11 mouse cellular contexts compared by ENCODE assay signal in the genomic region with DNA sequence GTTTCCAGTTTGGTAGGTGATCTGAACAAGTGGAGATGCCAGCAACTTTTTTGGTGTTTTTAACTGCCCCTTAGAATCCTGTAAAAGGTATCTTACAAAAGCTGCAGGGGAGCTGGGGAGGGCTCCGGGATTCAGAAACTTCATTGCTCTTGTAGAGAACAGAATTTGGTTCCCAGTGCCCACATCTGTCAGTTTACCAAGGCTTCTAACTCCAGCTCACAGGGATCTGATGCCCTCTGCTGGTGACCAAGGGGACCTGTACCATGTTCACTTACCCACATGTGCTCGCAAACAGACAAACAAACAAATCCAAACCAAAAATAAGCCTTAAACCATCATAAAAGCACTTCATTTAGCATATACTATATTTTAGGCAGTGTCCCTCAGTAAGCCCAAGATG. TPM values are rescaled to one million over a fixed set of nuclear protein-coding genes. Genes with fewer than 3 reads are reported as not detected.
DNase-seq lines count a peak whose midpoint lies in the region; ATAC-seq and TF ChIP-seq lines count a peak whose summit lies in the region.
"Had no signal": no experiment of that assay in that cellular context is flagged by ENCODE, and none has a peak within 500 bp of the region (broad histone marks: within the 10 kb centered on the region; RNA-seq: fewer than 3 reads in every experiment).

No protein-coding gene starts in this region.

- H3K4me3 ChIP-seq in lung, postnatal 0 days (ENCODE audit: low read depth, low read length): no peak overlapping the region
- no peak overlapping the region for H3K4me3 ChIP-seq in embryonic fibroblast, embryonic 13.5 days (ENCODE audit: insufficient read depth, low read length)
- H3K4me3 ChIP-seq in small intestine, adult 2 months (ENCODE audit: low read depth, low read length): no peak overlapping the region
- H3K4me3 ChIP-seq: hindbrain, embryonic 12.5 days; limb, embryonic 15.5 days had no signal

- H3K4me2 ChIP-seq in lung, postnatal 0 days (replicated peaks; ENCODE audit: low read depth, low read length): no peak overlapping the region
- H3K4me2 ChIP-seq: hindbrain, embryonic 12.5 days; limb, embryonic 15.5 days had no signal

- TF ChIP-seq CTCF in lung, postnatal 0 days (IDR thresholded peaks at IDR 0.05): peak; percentile 52
- TF ChIP-seq CTCF in embryonic fibroblast, embryonic 13.5 days (IDR thresholded peaks at IDR 0.05; ENCODE audit: borderline replicate concordance, insufficient read depth, low read length): peak; percentile 35; the same call in 1 of the 2 replicates
- TF ChIP-seq CTCF in small intestine, adult 2 months (IDR thresholded peaks at IDR 0.05; ENCODE audit: extremely low read depth, insufficient read length, insufficient replicate concordance, low read depth, low read length): peak; percentile 52; the same call in 1 of the 2 replicates

- 86% methylated on average over 2 of the region's 2 CpGs for WGBS in lung, postnatal 0 days
- 93% methylated on average over 2 of the region's 2 CpGs for WGBS in small intestine, adult 2 months

- no peak for DNase-seq in lung, postnatal 0 days (ENCODE audit: low spot score)
- no peak for DNase-seq in lung, postnatal 25 days (ENCODE audit: low spot score)
- DNase-seq in MEL-GATA-1-ER (ENCODE audit: extremely low read depth, low read depth): peak; percentile 39
- no peak for DNase-seq in layer of hippocampus, adult 18-20 months (ENCODE audit: low spot score in 2 of 2)
- no peak for DNase-seq in adrenal gland, adult 2 months

- no peak overlapping the region for H3K9ac ChIP-seq in lung, postnatal 0 days (replicated peaks; ENCODE audit: low read depth)
- H3K9ac ChIP-seq: hindbrain, embryonic 12.5 days; limb, embryonic 15.5 days had no signal

- no peaks in the 10 kb centered on the region for H3K36me3 ChIP-seq in lung, postnatal 0 days (ENCODE audit: insufficient read depth, low read length)
- no peaks in the 10 kb centered on the region for H3K36me3 ChIP-seq in small intestine, adult 2 months (ENCODE audit: control insufficient read depth, insufficient read depth, low read length)
- H3K36me3 ChIP-seq: hindbrain, embryonic 12.5 days; limb, embryonic 15.5 days had no signal

- no peaks in the 10 kb centered on the region for H3K4me1 ChIP-seq in lung, postnatal 0 days (ENCODE audit: insufficient read depth, low read depth, low read length)
- no peaks in the 10 kb centered on the region for H3K4me1 ChIP-seq in embryonic fibroblast, embryonic 13.5 days (ENCODE audit: control insufficient read depth, insufficient read depth, low read length)
- 0 out of 2 replicates have a peak, but pooled peaks cover 2% of the 10 kb centered on the region for H3K4me1 ChIP-seq in small intestine, adult 2 months (ENCODE audit: control insufficient read depth, insufficient read depth, insufficient read length, low read length)
- H3K4me1 ChIP-seq: hindbrain, embryonic 12.5 days; limb, embryonic 15.5 days had no signal

- no peak for TF ChIP-seq POLR2A in embryonic fibroblast, embryonic 13.5 days (IDR thresholded peaks at IDR 0.05; ENCODE audit: low read depth, low read length)
- no peak for TF ChIP-seq POLR2A in small intestine, adult 2 months (IDR thresholded peaks at IDR 0.05; ENCODE audit: low read depth, low read length)

- no peaks in the 10 kb centered on the region for H3K27me3 ChIP-seq in lung, postnatal 0 days (replicated peaks; ENCODE audit: insufficient read depth, low read length)
- H3K27me3 ChIP-seq in small intestine, adult 2 months (ENCODE audit: control insufficient read depth, insufficient read depth, low read length): no peaks in the 10 kb centered on the region
- H3K27me3 ChIP-seq: hindbrain, embryonic 12.5 days; limb, embryonic 15.5 days had no signal

- no peak overlapping the region for H3K27ac ChIP-seq in lung, postnatal 0 days (ENCODE audit: low read length)
- H3K27ac ChIP-seq in embryonic fibroblast, embryonic 13.5 days (ENCODE audit: insufficient read depth, low read length): no peak overlapping the region
- no peak overlapping the region for H3K27ac ChIP-seq in small intestine, adult 2 months (ENCODE audit: insufficient read depth, low read depth, low read length)
- H3K27ac ChIP-seq: hindbrain, embryonic 12.5 days; limb, embryonic 15.5 days had no signal

- H3K9me3 ChIP-seq in lung, postnatal 0 days (ENCODE audit: low read length): no peaks in the 10 kb centered on the region
- H3K9me3 ChIP-seq: hindbrain, embryonic 12.5 days; limb, embryonic 15.5 days had no signal

- ATAC-seq in lung, postnatal 0 days: no peak
- ATAC-seq: forebrain, embryonic 16.5 days had no signal

- TF ChIP-seq EP300 in lung, postnatal 0 days (IDR thresholded peaks at IDR 0.05): no peak

RNA-seq across cellular contexts. Expression of a gene that starts 31.3 kb away (rescaled TPM):
- not detected in 2 replicates for polyA plus RNA-seq in lung, postnatal 0 days (2015; fragmentation: Nextera tagmentation; extraction: Ambion mirVana)
- not detected in 2 replicates for polyA plus RNA-seq in embryonic fibroblast, embryonic 13.5 days (2011; ENCODE audit: insufficient read length, low read depth, missing spikeins)
- polyA plus RNA-seq in small intestine, adult 2 months (2012; rRNA removed): not detected in 2 replicates
- total RNA-seq in layer of hippocampus, adult 18-20 months (2021): not detected
- not detected for total RNA-seq in adrenal gland, adult 2 months (2021)
- polyA plus RNA-seq in adrenal gland, adult 2 months (2012; rRNA removed): not detected in 2 replicates
- polyA plus RNA-seq: forebrain, embryonic 16.5 days; hindbrain, embryonic 12.5 days; limb, embryonic 15.5 days; neural tube, embryonic 14.5 days had no signal
